Mouse (Mus musculus): ENCODE measurements around the gene Slc28a3.

- TF ChIP-seq CTCF (IDR thresholded peaks at IDR 0.05; ENCODE audit: control insufficient read depth, insufficient read depth, low read length): peak; percentile 47; the same call in 1 of the 2 replicates
- no peak for TF ChIP-seq POLR2A (IDR thresholded peaks at IDR 0.05; ENCODE audit: borderline replicate concordance, control insufficient read depth, low read depth, low read length)
These were observed 29.7 kb upstream of the Slc28a3 start for GRCm38 (mm10) chr13:58640330-58640729.

All from bone marrow, adult 2 months (tissue).